Mouse (Mus musculus) kidney, embryonic 16.5 days (tissue): ENCODE data around the gene Znrf4. TPM values are rescaled to one million over a fixed set of nuclear protein-coding genes. Genes with fewer than 3 reads are reported as not detected.

ENCODE experiments used
- ATAC-seq: fragments of 200-750 bp; cut with Nextera tagmentation; 2 replicates; pipeline ENCODE4 v1.8.0; 2017; ENCODE audit warnings: moderate TSS enrichment; ENCODE audit not compliant: low FRiP score, low TSS enrichment
- H3K27ac ChIP-seq: fragments of 300-500 bp; sonication (generic); 2 replicates; pipeline ENCODE4 v1.5.1; 2014; ENCODE audit warnings: low read length
- H3K27me3 ChIP-seq: fragments of 300-500 bp; sonication (generic); 2 replicates; pipeline ENCODE4 v1.6.1; 2014; ENCODE audit warnings: low read length, control low read depth, mixed read lengths; ENCODE audit not compliant: insufficient read depth
- H3K36me3 ChIP-seq: fragments of 300-500 bp; sonication (generic); 2 replicates; pipeline ENCODE4 v1.6.1; 2014; ENCODE audit warnings: low read length, control low read depth, mixed read lengths; ENCODE audit not compliant: insufficient read depth
- H3K4me1 ChIP-seq: fragments of 300-500 bp; sonication (generic); 2 replicates; pipeline ENCODE4 v1.6.1; 2014; ENCODE audit warnings: low read length, control low read depth, mixed read lengths; ENCODE audit not compliant: insufficient read depth
- H3K4me2 ChIP-seq: fragments of 300-500 bp; sonication (generic); replicated peaks from 2 replicates; pipeline ENCODE4 v1.6.1; 2014; ENCODE audit warnings: low read depth, low read length
- H3K4me3 ChIP-seq: fragments of 300-500 bp; sonication (generic); 2 replicates; pipeline ENCODE4 v1.5.1; 2014; ENCODE audit warnings: mild to moderate bottlenecking, low read length
- H3K9ac ChIP-seq: fragments of 300-500 bp; sonication (generic); replicated peaks from 2 replicates; pipeline ENCODE4 v1.6.1; 2014; ENCODE audit warnings: low read length
- H3K9me3 ChIP-seq: fragments of 300-500 bp; sonication (generic); 2 replicates; pipeline ENCODE4 v1.6.1; 2016; ENCODE audit warnings: low read length, control low read depth
- WGBS: fragments of 180-500 bp; shearing (Covaris S2); extraction: QIAGEN DNeasy Blood & Tissue Kit; methylation state at CpG from one replicate; pipeline ENCODE4 v1.1.7; 2014; 5-methylcytosine and 5-hydroxymethylcytosine counted together
- polyA plus RNA-seq: library from polyadenylated mRNA; unstranded; fragments of >200 nt; fragmentation: Nextera tagmentation; extraction: Ambion mirVana; gene quantifications from 2 replicates; pipeline ENCODE4 v1.2.1, GENCODE M21; 2015

Gene Znrf4
- polyA plus RNA-seq, 1 experiment from 2014 or later, result not detected

DNA sequence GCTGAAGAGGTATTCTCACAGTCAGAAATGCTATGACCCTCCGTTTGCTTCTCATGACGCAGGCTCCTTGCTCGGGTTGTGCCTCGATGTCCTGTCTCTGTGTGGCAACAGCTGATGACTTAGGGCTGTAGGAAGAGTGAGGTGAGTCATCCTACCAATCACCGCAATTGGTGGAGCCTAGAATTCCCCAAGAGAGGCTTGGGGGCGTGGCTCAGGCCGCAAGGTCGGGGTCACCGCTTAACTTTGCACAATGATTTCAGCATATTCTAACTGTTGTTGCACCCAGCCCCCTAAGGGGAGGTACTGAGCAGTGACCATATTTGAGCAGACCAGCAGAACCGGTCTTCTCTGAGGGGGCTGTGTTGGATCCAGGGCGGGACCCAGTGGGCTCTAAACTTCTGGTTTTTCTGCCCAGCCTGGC is 34.0 kb downstream of the Znrf4 start:
- WGBS, result 62% methylated on average over 11 of the region's 11 CpGs
- no peak for ATAC-seq
- H3K4me2 ChIP-seq, result no peak overlapping the region
- no peak overlapping the region for H3K9ac ChIP-seq
- H3K27ac ChIP-seq, result no peak overlapping the region
- peaks cover 28% of the 10 kb centered on the region for H3K4me1 ChIP-seq
- peaks cover 7% of the 10 kb centered on the region; the same call in 1 of the 2 replicates for H3K9me3 ChIP-seq
- no peak overlapping the region for H3K4me3 ChIP-seq
- H3K27me3 ChIP-seq, result peaks cover 16% of the 10 kb centered on the region
- H3K36me3 ChIP-seq, result no peaks in the 10 kb centered on the region

- no peak overlapping the region for H3K4me2 ChIP-seq
- H3K9ac ChIP-seq, result no peak overlapping the region
- peaks cover 21% of the 10 kb centered on the region for H3K27me3 ChIP-seq
- WGBS, result 84% methylated on average over 19 of the region's 19 CpGs
- H3K36me3 ChIP-seq, result no peaks in the 10 kb centered on the region
- H3K27ac ChIP-seq, result no peak overlapping the region
- H3K9me3 ChIP-seq, result peaks cover 7% of the 10 kb centered on the region; the same call in 1 of the 2 replicates
- ATAC-seq, result no peak
- no peak overlapping the region for H3K4me3 ChIP-seq
- H3K4me1 ChIP-seq, result peaks cover 37% of the 10 kb centered on the region
Observed at GRCm38 (mm10) chr17:56477191-56477818, 34.9 kb downstream of the Znrf4 start.

GRCm38 (mm10) chr17:56476402-56476752 is 35.9 kb downstream of the Znrf4 start, which contains the start of gene Ptprs:
Ptprs (minus strand) TSS chr17:56476483.
- Histone ChIP-seq H3K36me3 (no peaks in the 10 kb centered on the region), H3K27ac (peak within 1 kb of the TSS; percentile 41), H3K4me1 (peaks cover 43% of the 10 kb centered on the region), H3K4me2 (peak within 1 kb of the TSS; percentile 97), H3K4me3 (peak within 1 kb of the TSS; percentile 76), H3K9ac (peak within 1 kb of the TSS; percentile 85), H3K9me3 (peaks cover 7% of the 10 kb centered on the region; the same call in 1 of the 2 replicates), H3K27me3 (peaks cover 21% of the 10 kb centered on the region)
- 0% methylated on average over 26 of the region's 27 CpGs for WGBS
- peak; percentile 86 for ATAC-seq

DNA sequence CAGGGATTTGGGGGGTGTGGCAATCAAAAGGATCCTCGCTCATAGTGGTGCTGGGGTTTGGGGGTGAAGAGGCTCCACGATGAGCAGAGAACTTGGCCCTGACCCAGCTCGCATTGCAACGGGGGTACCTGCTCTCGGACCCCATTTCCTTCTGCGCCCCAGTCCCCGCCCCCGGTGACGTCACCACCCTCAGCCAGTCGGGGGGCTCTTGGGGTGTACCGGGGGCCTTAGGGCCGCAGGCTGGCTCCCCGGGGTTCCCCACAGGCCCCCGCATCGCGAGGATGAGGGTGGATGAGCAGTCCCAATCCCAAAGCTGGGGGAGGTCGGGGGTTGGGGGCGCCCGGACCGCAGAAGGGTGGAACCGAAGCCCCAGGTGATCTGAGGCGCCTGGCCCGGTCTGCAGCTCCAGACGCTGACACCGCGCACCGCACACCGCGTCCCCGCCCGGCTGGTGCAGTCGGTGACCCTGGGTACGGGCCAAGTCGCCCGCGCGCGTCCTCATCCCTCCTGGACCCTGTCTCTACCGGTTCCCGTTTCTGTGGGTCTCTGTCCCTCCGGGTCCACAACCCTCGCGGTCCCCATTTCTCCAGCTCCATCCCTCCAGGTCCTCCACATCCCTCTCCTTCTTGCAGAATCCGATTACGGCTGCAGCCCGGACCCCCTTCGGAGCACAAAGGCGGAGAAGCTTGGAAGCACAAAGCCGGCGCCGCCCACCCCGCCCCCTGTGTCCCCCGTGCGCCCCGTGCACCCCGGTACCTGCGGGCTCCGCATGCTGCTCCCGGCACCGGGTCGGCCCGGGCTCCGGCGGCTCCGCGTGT is 36.4 kb downstream of the Znrf4 start:
- peak; percentile 27 for ATAC-seq
- WGBS, result under 1% methylated on average over 66 of the region's 66 CpGs
- Histone ChIP-seq H3K27me3 (peaks cover 21% of the 10 kb centered on the region), H3K9ac (peak overlapping the region; percentile 85), H3K27ac (peak overlapping the region; percentile 41), H3K4me2 (peak overlapping the region; percentile 97), H3K4me3 (peak overlapping the region; percentile 76), H3K9me3 (peaks cover 7% of the 10 kb centered on the region; the same call in 1 of the 2 replicates), H3K36me3 (no peaks in the 10 kb centered on the region), H3K4me1 (peaks cover 48% of the 10 kb centered on the region)

- no peak for ATAC-seq
- H3K27ac ChIP-seq, result peak overlapping the region; percentile 54; the same call in 1 of the 2 replicates
- peak overlapping the region; percentile 76 for H3K4me3 ChIP-seq
- H3K9me3 ChIP-seq, result peaks cover 7% of the 10 kb centered on the region; the same call in 1 of the 2 replicates
- H3K4me2 ChIP-seq, result peak overlapping the region; percentile 97
- under 1% methylated on average over 24 of the region's 24 CpGs for WGBS
- H3K27me3 ChIP-seq, result peaks cover 21% of the 10 kb centered on the region
- no peaks in the 10 kb centered on the region for H3K36me3 ChIP-seq
- H3K9ac ChIP-seq, result peak overlapping the region; percentile 85
- H3K4me1 ChIP-seq, result peaks cover 55% of the 10 kb centered on the region
Observed at GRCm38 (mm10) chr17:56474831-56475581, 37.2 kb downstream of the Znrf4 start.

DNA sequence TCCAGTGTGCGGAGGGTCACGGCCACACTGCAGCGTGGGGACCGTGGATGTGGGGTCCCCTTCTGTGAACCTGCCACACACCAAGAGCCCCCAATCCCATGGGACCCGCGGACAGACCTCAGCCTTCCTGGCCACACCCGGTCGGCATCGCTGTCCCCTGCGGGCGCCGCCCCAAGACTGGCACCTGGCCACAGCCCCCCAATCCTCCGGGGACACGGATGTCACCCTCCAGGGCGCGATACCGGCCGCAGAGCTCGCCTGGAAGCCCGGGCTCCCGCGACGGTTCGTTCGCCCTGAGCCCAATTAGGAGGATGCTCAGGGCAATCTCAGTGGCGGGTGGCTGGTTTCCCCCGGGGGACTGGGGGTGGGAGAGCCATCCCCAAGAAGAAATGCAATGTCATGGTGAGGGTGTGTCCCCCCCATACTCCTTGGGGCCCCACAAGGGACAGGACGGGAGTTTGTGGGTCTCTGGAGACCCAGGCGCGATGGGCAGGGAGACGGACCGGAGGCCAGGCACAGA is 37.9 kb downstream of the Znrf4 start:
- Histone ChIP-seq H3K4me1 (peaks cover 60% of the 10 kb centered on the region), H3K4me3 (peak overlapping the region; percentile 76), H3K9me3 (peaks cover 7% of the 10 kb centered on the region; the same call in 1 of the 2 replicates), H3K9ac (peak overlapping the region; percentile 85), H3K27me3 (peaks cover 21% of the 10 kb centered on the region), H3K27ac (no peak overlapping the region), H3K36me3 (no peaks in the 10 kb centered on the region), H3K4me2 (peak overlapping the region; percentile 97)
- no peak for ATAC-seq
- 3% methylated on average over 32 of the region's 32 CpGs for WGBS

DNA sequence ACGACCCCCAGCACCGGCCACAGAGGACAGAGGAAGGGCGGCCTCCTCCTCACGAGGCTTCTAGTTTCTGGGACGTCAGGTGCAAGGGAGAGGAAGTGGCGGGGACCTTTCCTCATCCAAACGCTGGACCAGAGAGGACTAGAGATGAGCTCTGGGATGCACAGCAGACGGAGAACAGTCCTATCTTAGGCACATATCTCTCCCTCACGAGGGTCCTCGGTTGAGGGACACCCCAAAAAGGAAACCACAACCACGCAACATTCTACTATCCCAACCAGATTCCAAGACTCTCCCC is 38.7 kb downstream of the Znrf4 start:
- H3K4me3 ChIP-seq, result peak overlapping the region; percentile 76
- H3K9me3 ChIP-seq, result peaks cover 7% of the 10 kb centered on the region; the same call in 1 of the 2 replicates
- H3K4me1 ChIP-seq, result peaks cover 68% of the 10 kb centered on the region
- 4% methylated on average over 11 of the region's 11 CpGs for WGBS
- H3K4me2 ChIP-seq, result peak overlapping the region; percentile 97
- 0 out of 2 replicates have a peak, but pooled peaks cover under 1% of the 10 kb centered on the region for H3K36me3 ChIP-seq
- H3K27ac ChIP-seq, result no peak overlapping the region
- peak overlapping the region; percentile 85 for H3K9ac ChIP-seq
- ATAC-seq, result no peak
- H3K27me3 ChIP-seq, result peaks cover 21% of the 10 kb centered on the region

- H3K4me3 ChIP-seq, result peak overlapping the region; percentile 76
- no peak for ATAC-seq
- peaks cover 9% of the 10 kb centered on the region; the same call in 1 of the 2 replicates for H3K9me3 ChIP-seq
- H3K9ac ChIP-seq, result peak overlapping the region; percentile 85; the same call in 1 of the 2 replicates
- peak overlapping the region; percentile 97 for H3K4me2 ChIP-seq
- 0 out of 2 replicates have a peak, but pooled peaks cover 3% of the 10 kb centered on the region for H3K36me3 ChIP-seq
- peaks cover 74% of the 10 kb centered on the region for H3K4me1 ChIP-seq
- peaks cover 21% of the 10 kb centered on the region for H3K27me3 ChIP-seq
- WGBS, result 3% methylated on average over 49 of the region's 50 CpGs
- H3K27ac ChIP-seq, result no peak overlapping the region
Observed at GRCm38 (mm10) chr17:56472733-56473610, 39.3 kb downstream of the Znrf4 start.
